Mouse (Mus musculus): Measurements from ENCODE around the gene Hbq1b. TPM values are rescaled to one million over a fixed set of nuclear protein-coding genes. Genes with fewer than 3 reads are reported as not detected.

Gene Hbq1b
- polyA plus RNA-seq (2015; fragmentation: Nextera tagmentation; extraction: Ambion mirVana), result 1.1 and 1.6 TPM in 2 replicates

DNA sequence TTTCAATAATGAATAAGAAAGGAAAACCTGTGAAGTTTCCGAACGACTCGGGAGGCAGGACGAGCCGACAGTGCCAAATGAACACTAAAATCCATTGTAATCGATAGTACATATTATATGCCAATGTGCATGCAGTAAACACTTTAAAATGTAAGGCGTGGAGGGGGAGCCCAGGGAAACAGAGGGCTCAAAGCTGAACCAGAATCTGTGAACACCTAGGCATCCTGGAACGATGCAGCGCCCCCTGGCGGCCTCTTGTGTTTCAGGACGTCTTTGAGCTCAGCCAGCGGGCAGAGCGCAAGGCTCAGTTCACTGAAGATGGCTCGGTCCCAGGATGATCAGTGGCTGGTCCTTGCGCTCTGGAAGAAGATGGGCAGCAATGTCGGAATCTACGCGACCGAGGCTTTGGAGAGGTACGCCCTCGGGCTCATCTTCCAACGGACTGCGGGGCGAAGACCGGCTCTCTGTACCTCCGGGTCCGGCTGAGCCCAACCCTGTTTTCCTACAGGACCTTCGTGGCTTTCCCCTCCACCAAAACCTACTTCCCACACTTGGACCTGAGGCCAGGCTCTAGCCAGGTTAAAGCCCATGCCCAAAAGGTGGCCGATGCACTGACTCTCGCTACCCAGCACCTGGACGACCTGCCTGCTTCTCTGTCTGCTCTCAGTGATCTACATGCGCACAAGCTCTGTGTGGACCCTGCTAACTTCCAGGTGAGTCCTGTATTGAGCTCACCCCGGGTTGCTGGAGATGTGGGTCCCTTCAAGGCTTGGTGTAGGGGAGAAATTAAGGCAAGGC lies at the start of gene Hbq1b:
Gene Hbq1b (plus strand): TSS at position 271 of the 798 bp plus-strand sequence.

DNA sequence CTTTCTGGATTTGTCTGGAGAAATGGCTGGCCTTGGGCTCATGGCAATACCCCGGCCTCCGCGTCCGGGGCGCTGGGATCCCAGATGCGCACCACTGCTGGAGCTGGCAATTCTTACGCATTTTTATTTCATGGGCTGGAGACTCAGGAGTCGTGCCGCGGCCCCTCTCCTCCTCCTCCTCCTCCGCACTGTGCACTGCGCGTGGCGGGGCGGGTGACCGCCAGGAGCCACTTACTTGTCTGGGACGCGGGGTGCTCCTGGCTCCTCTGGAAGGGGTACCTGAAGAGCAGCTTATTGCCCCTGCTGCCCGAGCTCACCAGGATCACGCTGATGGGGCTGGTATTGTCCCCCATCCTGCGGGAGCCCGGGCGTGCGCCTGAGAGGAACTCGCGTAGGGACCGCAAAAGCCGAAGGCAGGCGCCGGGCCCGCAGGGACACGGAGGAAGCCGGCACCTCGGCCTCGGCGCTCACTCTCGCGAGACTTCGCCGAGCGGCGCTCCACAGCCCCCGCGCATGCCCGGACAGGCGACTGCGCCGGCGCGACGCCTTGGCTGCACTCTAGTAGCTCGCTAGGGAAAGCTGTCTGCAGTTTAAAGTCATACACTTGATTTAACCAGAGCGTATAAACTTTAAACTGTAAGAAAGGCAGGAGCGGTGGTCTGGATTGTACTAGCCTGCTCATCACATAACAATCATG lies 19.4 kb upstream of the Hbq1b start, which contains the start of gene Nprl3:
Gene Nprl3 (minus strand): TSS at position 520 of the 697 bp plus-strand sequence.

DNA sequence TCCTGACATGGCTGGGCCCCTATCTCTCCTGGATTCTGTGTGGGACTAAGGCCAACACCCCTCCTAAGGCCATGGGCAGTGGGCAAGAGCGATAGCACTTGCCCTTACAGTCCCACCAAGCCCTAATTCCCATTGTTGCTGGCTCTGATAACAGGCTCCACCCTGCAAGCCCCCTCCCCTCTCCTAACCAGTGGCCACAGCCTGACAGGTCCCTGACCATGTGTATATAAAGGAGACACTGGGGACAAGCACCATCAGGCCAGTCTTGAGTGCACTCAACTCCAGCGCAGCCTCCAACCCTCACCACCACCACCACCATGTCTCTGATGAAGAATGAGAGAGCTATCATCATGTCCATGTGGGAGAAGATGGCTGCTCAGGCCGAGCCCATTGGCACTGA lies 10.4 kb upstream of the Hbq1b start, which contains the start of gene Hba-x:
Gene Hba-x (plus strand): TSS at position 54 of the 400 bp plus-strand sequence.

DNA sequence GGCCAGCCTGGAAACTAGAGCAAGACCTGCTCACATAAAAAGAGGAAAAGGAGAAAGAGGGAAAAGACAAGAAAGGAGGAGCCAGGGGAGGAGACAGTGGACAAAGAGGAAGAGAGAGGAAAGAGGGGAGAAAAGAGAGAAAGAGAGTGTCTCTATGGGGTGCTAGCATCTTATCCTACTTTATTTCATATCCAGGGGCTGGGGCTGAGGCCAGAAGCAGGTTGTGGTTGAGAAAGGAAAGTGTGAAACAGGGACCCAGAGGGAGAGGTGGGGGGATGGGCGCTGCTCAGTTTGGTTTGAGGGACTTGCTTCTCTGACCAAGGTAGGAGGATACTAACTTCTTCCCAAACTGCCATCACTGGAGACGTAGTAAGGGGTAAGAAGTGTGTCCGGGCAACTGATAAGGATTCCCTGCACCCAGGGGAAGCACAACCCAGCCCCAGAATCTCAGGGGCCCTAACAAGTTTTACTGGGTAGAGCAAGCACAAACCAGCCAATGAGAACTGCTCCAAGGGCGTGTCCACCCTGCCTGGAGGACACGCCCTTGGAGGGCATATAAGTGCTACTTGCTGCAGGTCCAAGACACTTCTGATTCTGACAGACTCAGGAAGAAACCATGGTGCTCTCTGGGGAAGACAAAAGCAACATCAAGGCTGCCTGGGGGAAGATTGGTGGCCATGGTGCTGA lies 3.5 kb upstream of the Hbq1b start, which contains the start of gene Hba-a1:
Gene Hba-a1 (plus strand): TSS at position 421 of the 687 bp plus-strand sequence.

DNA sequence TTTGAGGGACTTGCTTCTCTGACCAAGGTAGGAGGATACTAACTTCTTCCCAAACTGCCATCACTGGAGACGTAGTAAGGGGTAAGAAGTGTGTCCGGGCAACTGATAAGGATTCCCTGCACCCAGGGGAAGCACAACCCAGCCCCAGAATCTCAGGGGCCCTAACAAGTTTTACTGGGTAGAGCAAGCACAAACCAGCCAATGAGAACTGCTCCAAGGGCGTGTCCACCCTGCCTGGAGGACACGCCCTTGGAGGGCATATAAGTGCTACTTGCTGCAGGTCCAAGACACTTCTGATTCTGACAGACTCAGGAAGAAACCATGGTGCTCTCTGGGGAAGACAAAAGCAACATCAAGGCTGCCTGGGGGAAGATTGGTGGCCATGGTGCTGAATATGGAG lies 9.4 kb downstream of the Hbq1b start, which contains the start of gene Hba-a2:
Gene Hba-a2 (plus strand): TSS at position 287 of the 400 bp plus-strand sequence.

DNA sequence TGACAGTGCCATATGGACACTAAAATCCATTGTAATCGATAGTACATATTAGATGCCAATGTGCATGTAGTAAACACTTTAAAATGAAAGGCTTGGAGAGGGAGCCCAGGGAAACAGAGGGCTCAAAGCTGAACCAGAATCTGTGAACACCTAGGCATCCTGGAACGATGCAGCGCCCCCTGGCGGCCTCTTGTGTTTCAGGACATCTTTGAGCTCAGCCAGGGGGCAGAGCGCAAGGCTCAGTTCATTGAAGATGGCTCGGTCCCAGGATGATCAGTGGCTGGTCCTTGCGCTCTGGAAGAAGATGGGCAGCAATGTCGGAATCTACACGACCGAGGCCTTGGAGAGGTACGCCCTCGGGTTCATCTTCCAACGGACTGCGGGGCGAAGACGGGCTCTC lies 13.1 kb downstream of the Hbq1b start, which contains the start of gene Hbq1a:
Gene Hbq1a (plus strand): TSS at position 205 of the 400 bp plus-strand sequence.

Other genes starting within 250 kb of the Hbq1b start
- not detected in 2 replicates for gene Il9r, start 86.7 kb upstream of the Hbq1b start, polyA plus RNA-seq (2015; fragmentation: Nextera tagmentation; extraction: Ambion mirVana)
- gene Snrnp25, start 81.5 kb upstream of the Hbq1b start, polyA plus RNA-seq (2015; fragmentation: Nextera tagmentation; extraction: Ambion mirVana), result 48.3 and 58.2 TPM in 2 replicates
- gene Rhbdf1, start 64.7 kb upstream of the Hbq1b start, polyA plus RNA-seq (2015; fragmentation: Nextera tagmentation; extraction: Ambion mirVana), result 25.0 and 25.1 TPM in 2 replicates
- gene Mpg, start 60.5 kb upstream of the Hbq1b start, polyA plus RNA-seq (2015; fragmentation: Nextera tagmentation; extraction: Ambion mirVana), result 28.0 and 32.0 TPM in 2 replicates
- 35.9 and 37.7 TPM in 2 replicates for gene Nprl3, start 19.3 kb upstream of the Hbq1b start, polyA plus RNA-seq (2015; fragmentation: Nextera tagmentation; extraction: Ambion mirVana)
- gene Hba-x, start 10.6 kb upstream of the Hbq1b start, polyA plus RNA-seq (2015; fragmentation: Nextera tagmentation; extraction: Ambion mirVana), result 0.39 TPM in 1 of 2 replicates, not detected in the other
- 657 and 870 TPM in 2 replicates for gene Hba-a1, start 3.5 kb upstream of the Hbq1b start, polyA plus RNA-seq (2015; fragmentation: Nextera tagmentation; extraction: Ambion mirVana)
- gene Hba-a2, start 9.5 kb downstream of the Hbq1b start, polyA plus RNA-seq (2015; fragmentation: Nextera tagmentation; extraction: Ambion mirVana), result 1,560 and 2,040 TPM in 2 replicates
- gene Hbq1a, start 13.1 kb downstream of the Hbq1b start, polyA plus RNA-seq (2015; fragmentation: Nextera tagmentation; extraction: Ambion mirVana), result 1.1 and 1.8 TPM in 2 replicates
- 7.9 and 10.1 TPM in 2 replicates for gene Sh3pxd2b, start 60.9 kb downstream of the Hbq1b start, polyA plus RNA-seq (2015; fragmentation: Nextera tagmentation; extraction: Ambion mirVana)
- gene Ubtd2, start 168.4 kb downstream of the Hbq1b start, polyA plus RNA-seq (2015; fragmentation: Nextera tagmentation; extraction: Ambion mirVana), result 25.4 and 28.0 TPM in 2 replicates
- 0.32 TPM in 1 of 2 replicates, not detected in the other for gene Efcab9, start 245.1 kb downstream of the Hbq1b start, polyA plus RNA-seq (2015; fragmentation: Nextera tagmentation; extraction: Ambion mirVana)
- gene Stk10, start 246.3 kb downstream of the Hbq1b start, polyA plus RNA-seq (2015; fragmentation: Nextera tagmentation; extraction: Ambion mirVana), result 1.6 and 1.8 TPM in 2 replicates

Measured in neural tube, postnatal 0 days (tissue).